Mouse (Mus musculus): Measurements from ENCODE around the gene Hspa12a.

Gene Hspa12a

GRCm38 (mm10) chr19:58751504-58751903 is 191.9 kb downstream of the Hspa12a start:
- no peak for DNase-seq (ENCODE audit: low read depth)

- no peak for DNase-seq (ENCODE audit: low read depth)
Measured at GRCm38 (mm10) chr19:58750822-58751221, 192.6 kb downstream of the Hspa12a start.

- no peak for DNase-seq (ENCODE audit: low read depth)
Measured at GRCm38 (mm10) chr19:58747498-58748000, 195.9 kb downstream of the Hspa12a start.

Measured in 416B (cell line).